In the genomic region with DNA sequence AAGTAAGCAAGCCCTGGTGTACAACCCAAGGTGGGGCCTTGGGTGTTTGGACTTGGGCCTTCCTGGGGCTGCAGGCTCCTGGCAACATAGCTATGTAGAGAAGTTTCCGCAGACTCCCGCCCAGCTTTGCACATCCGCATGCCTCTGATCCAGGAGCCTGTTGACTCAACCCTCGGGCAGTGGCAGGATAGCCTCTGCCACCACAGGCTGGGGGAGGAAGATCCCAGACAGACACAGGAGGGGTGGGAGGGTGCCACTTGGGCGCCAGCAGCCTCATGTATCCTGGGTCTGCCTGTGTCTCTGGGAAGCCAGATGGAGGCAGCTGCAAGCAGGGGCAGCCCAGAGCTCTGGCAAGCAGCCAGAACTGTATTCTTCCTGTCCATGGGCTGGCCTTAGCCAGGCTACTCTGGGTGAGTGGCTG, we compare ENCODE assay signal across 9 mouse cellular contexts. TPM values are rescaled to one million over a fixed set of nuclear protein-coding genes. Genes with fewer than 3 reads are reported as not detected.
DNase-seq lines count a peak whose midpoint lies in the region; ATAC-seq and TF ChIP-seq lines count a peak whose summit lies in the region.
"Had no signal": no experiment of that assay in that cellular context is flagged by ENCODE, and none has a peak within 500 bp of the region (broad histone marks: within the 10 kb centered on the region; RNA-seq: fewer than 3 reads in every experiment).

No protein-coding gene starts in this region.

- no peak for TF ChIP-seq POLR2A in brain, embryonic 14.5 days (IDR thresholded peaks at IDR 0.05; ENCODE audit: borderline replicate concordance, extremely low read depth, insufficient read depth, insufficient read length, poor library complexity, severe bottlenecking)
- TF ChIP-seq POLR2A in testis, adult 2 months (IDR thresholded peaks at IDR 0.05; ENCODE audit: control insufficient read depth, low read depth, low read length): no peak

- H3K9ac ChIP-seq in midbrain, embryonic 14.5 days (replicated peaks; ENCODE audit: low read length): no peak overlapping the region
- H3K9ac ChIP-seq in midbrain, embryonic 15.5 days: no peak overlapping the region
- H3K9ac ChIP-seq: hindbrain, embryonic 15.5 days had no signal

- H3K4me2 ChIP-seq in midbrain, embryonic 14.5 days (ENCODE audit: low read length): no peak overlapping the region
- no peak overlapping the region for H3K4me2 ChIP-seq in midbrain, embryonic 15.5 days
- H3K4me2 ChIP-seq: hindbrain, embryonic 15.5 days had no signal

- peak; percentile 78 for DNase-seq in midbrain, embryonic 14.5 days
- peak; percentile 77 for DNase-seq in brain, embryonic 14.5 days (ENCODE audit: low read depth)
- peak; percentile 77 for DNase-seq in heart, postnatal 10 days
- peak; percentile 78 to 87 for DNase-seq in kidney, postnatal 4 days
- DNase-seq in forebrain, embryonic 10.5 days (ENCODE audit: extremely low spot score, low spot score): no peak

- 0 out of 2 replicates have a peak, but pooled peaks have one; percentile 11 for ATAC-seq in midbrain, embryonic 14.5 days (ENCODE audit: low FRiP score, low TSS enrichment)
- ATAC-seq in midbrain, embryonic 15.5 days (replicated peaks): no peak
- no peak for ATAC-seq in CD4-positive, CD25-positive, alpha-beta regulatory T cell, adult 4 months

- no peak overlapping the region for H3K27ac ChIP-seq in midbrain, embryonic 14.5 days (replicated peaks; ENCODE audit: low read depth, low read length)
- no peak overlapping the region for H3K27ac ChIP-seq in midbrain, embryonic 15.5 days
- no peak overlapping the region for H3K27ac ChIP-seq in testis, adult 2 months (ENCODE audit: control insufficient read depth, insufficient read depth, low read depth, low read length)
- no peak overlapping the region for H3K27ac ChIP-seq in forebrain, embryonic 10.5 days
- H3K27ac ChIP-seq: hindbrain, embryonic 15.5 days had no signal

- H3K9me3 ChIP-seq in midbrain, embryonic 14.5 days (ENCODE audit: control insufficient read depth, low read length): no peaks in the 10 kb centered on the region
- H3K9me3 ChIP-seq in midbrain, embryonic 15.5 days: no peaks in the 10 kb centered on the region
- H3K9me3 ChIP-seq in forebrain, embryonic 10.5 days: no peaks in the 10 kb centered on the region
- H3K9me3 ChIP-seq: hindbrain, embryonic 15.5 days had no signal

- intact Hi-C loops in heart, postnatal 10 days (cut with DNase I): loop anchor here (2.0 kb wide), 1 partner anchor 15 kb away; no protein-coding TSS in a partner anchor

- H3K4me1 ChIP-seq in midbrain, embryonic 14.5 days (ENCODE audit: control insufficient read depth, insufficient read depth, low read length): peaks cover 20% of the 10 kb centered on the region; the same call in 1 of the 2 replicates
- H3K4me1 ChIP-seq in midbrain, embryonic 15.5 days: peaks cover 39% of the 10 kb centered on the region
- peaks cover 21% of the 10 kb centered on the region for H3K4me1 ChIP-seq in testis, adult 2 months (ENCODE audit: control insufficient read depth, insufficient read depth, low read length)
- H3K4me1 ChIP-seq in forebrain, embryonic 10.5 days: peaks cover 42% of the 10 kb centered on the region

- 65% methylated on average over 5 of the region's 5 CpGs for WGBS in midbrain, embryonic 14.5 days
- WGBS in midbrain, embryonic 15.5 days: 77% methylated on average over 5 of the region's 5 CpGs
- WGBS in forebrain, embryonic 10.5 days: 88% methylated on average over 5 of the region's 5 CpGs

- H3K27me3 ChIP-seq in midbrain, embryonic 14.5 days (ENCODE audit: control insufficient read depth, insufficient read depth, low read length): peaks cover 11% of the 10 kb centered on the region; the same call in 1 of the 2 replicates
- peaks cover 5% of the 10 kb centered on the region for H3K27me3 ChIP-seq in midbrain, embryonic 15.5 days (replicated peaks)
- no peaks in the 10 kb centered on the region for H3K27me3 ChIP-seq in testis, adult 2 months (ENCODE audit: control insufficient read depth, insufficient read depth, low read length)
- H3K27me3 ChIP-seq in forebrain, embryonic 10.5 days (ENCODE audit: poor library complexity, severe bottlenecking): peaks cover 58% of the 10 kb centered on the region

- TF ChIP-seq CTCF in brain, embryonic 14.5 days (IDR thresholded peaks at IDR 0.05; ENCODE audit: borderline replicate concordance, extremely low read depth, insufficient read depth, insufficient read length): no peak
- TF ChIP-seq CTCF in testis, adult 2 months (IDR thresholded peaks at IDR 0.05; ENCODE audit: control insufficient read depth, insufficient read depth, insufficient replicate concordance, low read depth, low read length): no peak

- no peak overlapping the region for H3K4me3 ChIP-seq in midbrain, embryonic 14.5 days (replicated peaks; ENCODE audit: low read depth, low read length)
- no peak overlapping the region for H3K4me3 ChIP-seq in midbrain, embryonic 15.5 days
- peak overlapping the region; percentile 90 for H3K4me3 ChIP-seq in testis, adult 2 months (ENCODE audit: control insufficient read depth, low read depth, low read length)
- H3K4me3 ChIP-seq in forebrain, embryonic 10.5 days: no peak overlapping the region
- H3K4me3 ChIP-seq: hindbrain, embryonic 15.5 days had no signal

- H3K36me3 ChIP-seq in midbrain, embryonic 14.5 days (ENCODE audit: control insufficient read depth, insufficient read depth, low read length): no peaks in the 10 kb centered on the region
- H3K36me3 ChIP-seq in midbrain, embryonic 15.5 days (replicated peaks): no peaks in the 10 kb centered on the region
- no peaks in the 10 kb centered on the region for H3K36me3 ChIP-seq in testis, adult 2 months (ENCODE audit: control insufficient read depth, insufficient read depth, low read length)
- H3K36me3 ChIP-seq in forebrain, embryonic 10.5 days (replicated peaks): peaks cover 16% of the 10 kb centered on the region
- H3K36me3 ChIP-seq: hindbrain, embryonic 15.5 days had no signal

RNA-seq across cellular contexts. Expression of gene Pwwp2b, which starts 3.6 kb away (rescaled TPM):
- 3.5 and 4.1 TPM in 2 replicates for polyA plus RNA-seq in midbrain, embryonic 14.5 days (2014; fragmentation: Nextera tagmentation; extraction: Ambion mirVana)
- 5.2 and 5.3 TPM in 2 replicates for polyA plus RNA-seq in midbrain, embryonic 15.5 days (2015; fragmentation: Nextera tagmentation; extraction: Ambion mirVana)
- polyA plus RNA-seq in brain, embryonic 14.5 days (2012; rRNA removed): 4.3 and 4.5 TPM in 2 replicates
- total RNA-seq in heart, postnatal 10 days (2021): 1 to 10 TPM; 8.1 to 9.8 TPM
- 304 and 317 TPM in 2 replicates for polyA plus RNA-seq in testis, adult 2 months (2012; rRNA removed)
- polyA plus RNA-seq in CD4-positive, CD25-positive, alpha-beta regulatory T cell, adult 4 months (2017; shearing (Covaris generic)): 1 to 10 TPM; 2.0 to 5.6 TPM
- 3.7 and 3.8 TPM in 2 replicates for polyA plus RNA-seq in forebrain, embryonic 10.5 days (2016; fragmentation: Nextera tagmentation; extraction: Ambion mirVana)

RNA-seq across cellular contexts. Expression of gene Stk32c, which starts 38.8 kb away (rescaled TPM):
- 0.99 and 3.8 TPM in 2 replicates for polyA plus RNA-seq in midbrain, embryonic 14.5 days (2014; fragmentation: Nextera tagmentation; extraction: Ambion mirVana)
- polyA plus RNA-seq in midbrain, embryonic 15.5 days (2015; fragmentation: Nextera tagmentation; extraction: Ambion mirVana): 2.3 and 2.4 TPM in 2 replicates
- polyA plus RNA-seq in brain, embryonic 14.5 days (2012; rRNA removed): 22.1 and 27.9 TPM in 2 replicates
- total RNA-seq in heart, postnatal 10 days (2021): 1 to 10 TPM; 2.8 to 4.6 TPM
- polyA plus RNA-seq in testis, adult 2 months (2012; rRNA removed): 5.1 and 5.6 TPM in 2 replicates
- polyA plus RNA-seq in CD4-positive, CD25-positive, alpha-beta regulatory T cell, adult 4 months (2017; shearing (Covaris generic)): under 1 TPM in 1 of 2 experiments, not detected in 1; 0.43 TPM
- 0.21 and 0.30 TPM in 2 replicates for polyA plus RNA-seq in forebrain, embryonic 10.5 days (2016; fragmentation: Nextera tagmentation; extraction: Ambion mirVana)

RNA-seq across cellular contexts. Expression of gene Lrrc27, which starts 39.1 kb away (rescaled TPM):
- 3.5 and 6.1 TPM in 2 replicates for polyA plus RNA-seq in midbrain, embryonic 14.5 days (2014; fragmentation: Nextera tagmentation; extraction: Ambion mirVana)
- 4.1 and 4.6 TPM in 2 replicates for polyA plus RNA-seq in midbrain, embryonic 15.5 days (2015; fragmentation: Nextera tagmentation; extraction: Ambion mirVana)
- 3.8 and 8.3 TPM in 2 replicates for polyA plus RNA-seq in brain, embryonic 14.5 days (2012; rRNA removed)
- total RNA-seq in heart, postnatal 10 days (2021): 10 to 100 TPM in 1 of 2 experiments, 1 to 10 TPM in 1; 9.3 to 10.0 TPM
- polyA plus RNA-seq in testis, adult 2 months (2012; rRNA removed): 863 and 972 TPM in 2 replicates
- 1 to 10 TPM; 4.4 to 4.8 TPM for polyA plus RNA-seq in CD4-positive, CD25-positive, alpha-beta regulatory T cell, adult 4 months (2017; shearing (Covaris generic))
- polyA plus RNA-seq in forebrain, embryonic 10.5 days (2016; fragmentation: Nextera tagmentation; extraction: Ambion mirVana): 5.1 and 7.1 TPM in 2 replicates

Comparison
In these comparisons a context has a peak if more than half of its experiments do, and no peak if none do; other contexts are left out.
1. RNA of gene Pwwp2b, which starts 3.6 kb away (polyA plus RNA-seq): 304 to 317 TPM in testis, adult 2 months; 2.0 to 5.6 TPM in CD4-positive, CD25-positive, alpha-beta regulatory T cell, adult 4 months, 5.2 to 5.3 TPM in midbrain, embryonic 15.5 days, 4.3 to 4.5 TPM in brain, embryonic 14.5 days, 3.5 to 4.1 TPM in midbrain, embryonic 14.5 days and 3.7 to 3.8 TPM in forebrain, embryonic 10.5 days; every median in the first group is over 10 times any median in the second.
2. RNA of gene Lrrc27, which starts 39.1 kb away (polyA plus RNA-seq): 863 to 972 TPM in testis, adult 2 months; 3.8 to 8.3 TPM in brain, embryonic 14.5 days, 3.5 to 6.1 TPM in midbrain, embryonic 14.5 days, 5.1 to 7.1 TPM in forebrain, embryonic 10.5 days, 4.4 to 4.8 TPM in CD4-positive, CD25-positive, alpha-beta regulatory T cell, adult 4 months and 4.1 to 4.6 TPM in midbrain, embryonic 15.5 days; every median in the first group is over 10 times any median in the second.